Mouse (Mus musculus): ENCODE measurements at regions not wholly inside any gene's neighbourhood (a gene's known extent, or its start where the extent isn't known, plus 50 kb on each side); places are given as distances from the start of the nearest gene placed in this dataset.
A peak's percentile ranks its signal among the peaks of the same experiment; 100 is the strongest.
"Not testable (repeated sequence)": the region's sequence is repeated elsewhere in the genome, so short reads cannot be mapped to it uniquely, and the experiment has no call there.

GRCm38 (mm10) chr14:52720640-52721039 is 225.1 kb upstream of the Olfr1507 start:
- H3K4me1 ChIP-seq (ENCODE audit: control insufficient read depth, insufficient read depth, low read length) = no peaks in the 10 kb centered on the region
- H3K9ac ChIP-seq (ENCODE audit: low read depth, poor library complexity, severe bottlenecking) = no peak overlapping the region
- no peak overlapping the region for H3K27ac ChIP-seq (ENCODE audit: insufficient read depth, low read length)
- no peak for TF ChIP-seq CTCF (IDR thresholded peaks at IDR 0.05; ENCODE audit: low read depth, low read length)
- no peak for TF ChIP-seq POLR2A (IDR thresholded peaks at IDR 0.05; ENCODE audit: insufficient read depth, low read length)
- no peak overlapping the region for H3K4me3 ChIP-seq (ENCODE audit: low read depth, low read length)
- H3K36me3 ChIP-seq (ENCODE audit: control insufficient read depth, insufficient read depth, low read length, poor library complexity, severe bottlenecking) = no peaks in the 10 kb centered on the region
- peaks cover 4% of the 10 kb centered on the region for H3K9me3 ChIP-seq (replicated peaks; ENCODE audit: control insufficient read depth, insufficient read depth, low read length, poor library complexity, severe bottlenecking)
- no peaks in the 10 kb centered on the region for H3K27me3 ChIP-seq (ENCODE audit: control insufficient read depth, insufficient read depth, low read length, poor library complexity, severe bottlenecking)

GRCm38 (mm10) chr14:52700851-52701250 is 205.3 kb upstream of the Olfr1507 start:
- H3K9me3 ChIP-seq (replicated peaks; ENCODE audit: control insufficient read depth, insufficient read depth, low read length, poor library complexity, severe bottlenecking); H3K36me3 ChIP-seq (ENCODE audit: control insufficient read depth, insufficient read depth, low read length, poor library complexity, severe bottlenecking); H3K4me1 ChIP-seq (ENCODE audit: control insufficient read depth, insufficient read depth, low read length); H3K4me3 ChIP-seq (ENCODE audit: low read depth, low read length); H3K9ac ChIP-seq (ENCODE audit: low read depth, poor library complexity, severe bottlenecking); H3K27me3 ChIP-seq (ENCODE audit: control insufficient read depth, insufficient read depth, low read length, poor library complexity, severe bottlenecking); H3K27ac ChIP-seq (ENCODE audit: insufficient read depth, low read length): not testable (repeated sequence)

- H3K27me3 ChIP-seq (ENCODE audit: control insufficient read depth, insufficient read depth, low read length, poor library complexity, severe bottlenecking); H3K9me3 ChIP-seq (replicated peaks; ENCODE audit: control insufficient read depth, insufficient read depth, low read length, poor library complexity, severe bottlenecking); H3K36me3 ChIP-seq (ENCODE audit: control insufficient read depth, insufficient read depth, low read length, poor library complexity, severe bottlenecking); H3K9ac ChIP-seq (ENCODE audit: low read depth, poor library complexity, severe bottlenecking); H3K4me3 ChIP-seq (ENCODE audit: low read depth, low read length); H3K4me1 ChIP-seq (ENCODE audit: control insufficient read depth, insufficient read depth, low read length); H3K27ac ChIP-seq (ENCODE audit: insufficient read depth, low read length): not testable (repeated sequence)
Observed at GRCm38 (mm10) chr14:52683636-52684035, 188.1 kb upstream of the Olfr1507 start.

- H3K9ac ChIP-seq (ENCODE audit: low read depth, poor library complexity, severe bottlenecking) = no peak overlapping the region
- H3K27me3 ChIP-seq (ENCODE audit: control insufficient read depth, insufficient read depth, low read length, poor library complexity, severe bottlenecking) = no peaks in the 10 kb centered on the region
- H3K4me1 ChIP-seq (ENCODE audit: control insufficient read depth, insufficient read depth, low read length) = no peaks in the 10 kb centered on the region
- H3K4me3 ChIP-seq (ENCODE audit: low read depth, low read length) = no peak overlapping the region
- TF ChIP-seq CTCF (IDR thresholded peaks at IDR 0.05; ENCODE audit: low read depth, low read length) = no peak
- no peak for TF ChIP-seq POLR2A (IDR thresholded peaks at IDR 0.05; ENCODE audit: insufficient read depth, low read length)
- no peak for TF ChIP-seq EP300 (IDR thresholded peaks at IDR 0.05; ENCODE audit: insufficient read depth, low read depth, low read length)
- no peaks in the 10 kb centered on the region for H3K36me3 ChIP-seq (ENCODE audit: control insufficient read depth, insufficient read depth, low read length, poor library complexity, severe bottlenecking)
- H3K9me3 ChIP-seq (replicated peaks; ENCODE audit: control insufficient read depth, insufficient read depth, low read length, poor library complexity, severe bottlenecking) = no peaks in the 10 kb centered on the region
- H3K27ac ChIP-seq (ENCODE audit: insufficient read depth, low read length) = no peak overlapping the region
Observed at GRCm38 (mm10) chr14:52654355-52654754, 158.8 kb upstream of the Olfr1507 start.

- Histone ChIP-seq H3K27me3 (ENCODE audit: control insufficient read depth, insufficient read depth, low read length, poor library complexity, severe bottlenecking) (no peaks in the 10 kb centered on the region), H3K27ac (ENCODE audit: insufficient read depth, low read length) (no peak overlapping the region), H3K4me3 (ENCODE audit: low read depth, low read length) (no peak overlapping the region), H3K9me3 (replicated peaks; ENCODE audit: control insufficient read depth, insufficient read depth, low read length, poor library complexity, severe bottlenecking) (no peaks in the 10 kb centered on the region), H3K36me3 (ENCODE audit: control insufficient read depth, insufficient read depth, low read length, poor library complexity, severe bottlenecking) (no peaks in the 10 kb centered on the region), H3K9ac (ENCODE audit: low read depth, poor library complexity, severe bottlenecking) (no peak overlapping the region), H3K4me1 (ENCODE audit: control insufficient read depth, insufficient read depth, low read length) (no peaks in the 10 kb centered on the region)
- TF ChIP-seq POLR2A (IDR thresholded peaks at IDR 0.05; ENCODE audit: insufficient read depth, low read length) (no peak), CTCF (IDR thresholded peaks at IDR 0.05; ENCODE audit: low read depth, low read length) (no peak), EP300 (IDR thresholded peaks at IDR 0.05; ENCODE audit: insufficient read depth, low read depth, low read length) (no peak)
Observed at GRCm38 (mm10) chr14:52638179-52638578, 142.6 kb upstream of the Olfr1507 start.

GRCm38 (mm10) chr14:52622184-52622583 is 126.6 kb upstream of the Olfr1507 start:
- Histone ChIP-seq H3K4me1 (ENCODE audit: control insufficient read depth, insufficient read depth, low read length) (no peaks in the 10 kb centered on the region), H3K27ac (ENCODE audit: insufficient read depth, low read length) (no peak overlapping the region), H3K4me3 (ENCODE audit: low read depth, low read length) (no peak overlapping the region), H3K27me3 (ENCODE audit: control insufficient read depth, insufficient read depth, low read length, poor library complexity, severe bottlenecking) (no peaks in the 10 kb centered on the region), H3K36me3 (ENCODE audit: control insufficient read depth, insufficient read depth, low read length, poor library complexity, severe bottlenecking) (no peaks in the 10 kb centered on the region), H3K9ac (ENCODE audit: low read depth, poor library complexity, severe bottlenecking) (no peak overlapping the region), H3K9me3 (replicated peaks; ENCODE audit: control insufficient read depth, insufficient read depth, low read length, poor library complexity, severe bottlenecking) (no peaks in the 10 kb centered on the region)
- peak; percentile 73 for TF ChIP-seq CTCF (IDR thresholded peaks at IDR 0.05; ENCODE audit: low read depth, low read length)
- TF ChIP-seq POLR2A (IDR thresholded peaks at IDR 0.05; ENCODE audit: insufficient read depth, low read length) = no peak

- TF ChIP-seq CTCF (IDR thresholded peaks at IDR 0.05; ENCODE audit: low read depth, low read length) (peak; percentile 65), EP300 (IDR thresholded peaks at IDR 0.05; ENCODE audit: insufficient read depth, low read depth, low read length) (no peak), POLR2A (IDR thresholded peaks at IDR 0.05; ENCODE audit: insufficient read depth, low read length) (no peak)
Observed at GRCm38 (mm10) chr14:52580319-52580718, 84.8 kb upstream of the Olfr1507 start.

More at GRCm38 (mm10) chr14:52580319-52580718, 84.8 kb upstream of the Olfr1507 start:
- Histone ChIP-seq H3K9me3 (replicated peaks; ENCODE audit: control insufficient read depth, insufficient read depth, low read length, poor library complexity, severe bottlenecking) (no peaks in the 10 kb centered on the region), H3K36me3 (ENCODE audit: control insufficient read depth, insufficient read depth, low read length, poor library complexity, severe bottlenecking) (no peaks in the 10 kb centered on the region), H3K4me1 (ENCODE audit: control insufficient read depth, insufficient read depth, low read length) (no peaks in the 10 kb centered on the region), H3K27ac (ENCODE audit: insufficient read depth, low read length) (no peak overlapping the region), H3K27me3 (ENCODE audit: control insufficient read depth, insufficient read depth, low read length, poor library complexity, severe bottlenecking) (no peaks in the 10 kb centered on the region), H3K9ac (ENCODE audit: low read depth, poor library complexity, severe bottlenecking) (no peak overlapping the region), H3K4me3 (ENCODE audit: low read depth, low read length) (no peak overlapping the region)
